Mouse (Mus musculus): Measurements from ENCODE around the gene Mink1.

- TF ChIP-seq POLR2A (IDR thresholded peaks at IDR 0.05; ENCODE audit: control insufficient read depth, extremely low read depth, insufficient read depth, low read length, poor library complexity) (no peak), CTCF (IDR thresholded peaks at IDR 0.05; ENCODE audit: borderline replicate concordance, control insufficient read depth, extremely low read depth, insufficient read depth, low read length, poor library complexity) (no peak)
Measured at GRCm38 (mm10) chr11:70652029-70652883, 89.6 kb downstream of the Mink1 start.

All from thymus, adult 2 months (tissue).